Mouse (Mus musculus) spleen, postnatal 14 days (tissue): ENCODE measurements around the gene Fah.

Experiments used
- DNase-seq, 2 experiments: peaks; one replicate each; pipeline ENCODE4 v3.0.0; 2021 to 2022; ENCODE audit warnings: low spot score in 2 of 2

The Fah gene

GRCm38 (mm10) chr7:84606293-84606749 lies at the start of gene Fah:
Gene Fah, minus strand, starts transcription at chr7:84606722.
- no peak for DNase-seq

GRCm38 (mm10) chr7:84652740-84653139 lies 46.2 kb upstream of the Fah start:
- DNase-seq, result no peak

- no peak for DNase-seq
These were observed 45.4 kb upstream of the Fah start for GRCm38 (mm10) chr7:84651987-84652321.

- peak; percentile 16 to 17 for DNase-seq
These were observed 44.9 kb upstream of the Fah start for GRCm38 (mm10) chr7:84651303-84651986.

- no peak for DNase-seq
These were observed 42.5 kb upstream of the Fah start for GRCm38 (mm10) chr7:84649016-84649415.

GRCm38 (mm10) chr7:84646256-84646655 lies 39.7 kb upstream of the Fah start:
- no peak for DNase-seq

DNA sequence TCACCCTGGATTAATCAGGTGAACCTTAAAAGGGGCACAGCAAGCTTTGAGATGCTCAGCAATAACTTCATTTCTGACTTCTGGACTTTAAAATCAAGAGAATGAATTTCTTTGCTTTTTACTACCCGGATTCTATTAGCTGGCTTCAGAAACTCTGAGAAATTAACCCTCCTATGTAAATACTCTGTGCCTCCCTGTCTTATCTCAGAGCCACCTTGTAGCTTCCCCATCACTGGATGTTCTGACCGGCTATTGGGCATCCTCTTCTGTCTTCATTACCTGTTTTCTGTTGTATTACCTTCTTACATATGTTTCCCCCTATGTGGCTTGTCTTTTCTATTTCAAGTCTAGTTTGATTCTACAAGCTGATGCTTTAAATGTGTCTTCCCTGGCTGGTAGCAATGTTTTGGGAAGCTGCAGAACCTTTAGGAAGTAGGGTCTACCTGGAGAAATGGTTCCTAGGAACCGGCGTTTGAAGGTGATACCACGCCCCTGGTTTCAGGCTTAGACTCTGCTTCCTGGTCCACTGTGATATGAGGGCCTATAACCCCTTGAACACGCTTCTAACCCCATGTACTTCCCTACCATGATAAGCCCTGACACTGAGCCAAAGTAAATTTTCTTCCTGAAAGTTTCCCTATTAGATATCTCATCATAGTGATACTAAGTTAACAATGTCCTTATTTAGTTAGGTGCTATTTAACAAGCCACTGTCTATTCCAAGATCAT lies 36.9 kb upstream of the Fah start:
- DNase-seq, result no peak

DNA sequence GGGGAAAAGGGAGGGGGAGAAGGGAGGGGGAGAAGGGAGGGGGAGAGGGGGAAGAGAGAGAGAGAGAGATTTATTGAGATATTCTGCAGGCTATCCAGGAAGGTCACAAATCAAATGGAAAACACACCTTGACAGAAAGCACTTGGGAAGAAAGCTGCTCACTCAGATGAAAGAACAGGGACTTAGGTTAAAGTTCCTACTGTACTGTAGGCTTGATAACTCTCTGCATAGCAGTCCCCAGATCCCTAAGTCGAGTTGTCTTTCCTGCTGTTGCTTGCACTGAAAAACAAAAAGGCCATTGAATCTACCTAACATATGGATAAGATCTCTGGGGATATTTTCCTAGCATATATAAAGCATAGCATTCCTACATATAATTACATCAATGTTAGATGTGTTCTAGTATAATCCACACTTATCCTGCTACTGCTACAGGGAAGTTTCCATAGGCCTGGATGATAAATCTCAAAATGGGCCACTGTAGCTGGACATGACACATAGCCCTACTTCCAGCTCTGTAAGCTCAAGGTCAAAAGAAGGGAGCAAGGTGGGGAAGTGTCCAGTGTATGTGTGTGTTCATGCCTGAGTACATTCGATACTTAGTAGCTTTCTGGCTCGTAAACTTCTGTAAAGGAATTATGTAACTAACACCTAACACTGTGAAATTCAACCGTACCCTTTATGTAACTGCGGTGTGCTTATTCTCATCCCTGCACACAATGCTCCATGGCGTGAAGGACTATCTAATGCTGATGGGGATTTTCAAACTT lies 35.8 kb upstream of the Fah start:
- DNase-seq, result no peak

DNA sequence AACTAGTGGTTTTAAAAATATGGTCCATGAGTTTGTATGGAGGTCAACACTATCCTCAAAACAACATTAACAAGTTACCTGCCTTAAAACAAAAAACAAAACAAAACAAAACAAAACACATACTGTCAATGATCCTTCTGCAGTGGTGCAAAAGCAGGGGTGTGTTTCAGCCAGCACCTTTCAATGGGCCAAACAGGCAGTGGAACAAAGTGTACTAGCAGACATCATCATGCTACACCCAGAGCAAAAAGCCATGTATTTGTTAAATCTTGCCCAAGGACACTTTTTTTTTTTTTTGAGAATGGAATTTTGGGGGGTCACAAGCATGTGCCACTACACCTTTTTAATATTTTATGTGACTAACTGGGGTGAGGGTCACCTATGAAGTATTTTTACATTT lies 30.4 kb upstream of the Fah start:
- no peak for DNase-seq

- no peak for DNase-seq
These were observed 25.4 kb upstream of the Fah start for GRCm38 (mm10) chr7:84631878-84632277.

- DNase-seq, result no peak
These were observed 17.2 kb upstream of the Fah start for GRCm38 (mm10) chr7:84623718-84624117.

GRCm38 (mm10) chr7:84620956-84621355 lies 14.4 kb upstream of the Fah start:
- DNase-seq, result no peak

GRCm38 (mm10) chr7:84618951-84619350 lies 12.4 kb upstream of the Fah start:
- DNase-seq, result no peak

GRCm38 (mm10) chr7:84612445-84612844 lies 5.9 kb upstream of the Fah start:
- no peak for DNase-seq

GRCm38 (mm10) chr7:84611609-84612008 lies 5.1 kb upstream of the Fah start:
- DNase-seq, result no peak

DNA sequence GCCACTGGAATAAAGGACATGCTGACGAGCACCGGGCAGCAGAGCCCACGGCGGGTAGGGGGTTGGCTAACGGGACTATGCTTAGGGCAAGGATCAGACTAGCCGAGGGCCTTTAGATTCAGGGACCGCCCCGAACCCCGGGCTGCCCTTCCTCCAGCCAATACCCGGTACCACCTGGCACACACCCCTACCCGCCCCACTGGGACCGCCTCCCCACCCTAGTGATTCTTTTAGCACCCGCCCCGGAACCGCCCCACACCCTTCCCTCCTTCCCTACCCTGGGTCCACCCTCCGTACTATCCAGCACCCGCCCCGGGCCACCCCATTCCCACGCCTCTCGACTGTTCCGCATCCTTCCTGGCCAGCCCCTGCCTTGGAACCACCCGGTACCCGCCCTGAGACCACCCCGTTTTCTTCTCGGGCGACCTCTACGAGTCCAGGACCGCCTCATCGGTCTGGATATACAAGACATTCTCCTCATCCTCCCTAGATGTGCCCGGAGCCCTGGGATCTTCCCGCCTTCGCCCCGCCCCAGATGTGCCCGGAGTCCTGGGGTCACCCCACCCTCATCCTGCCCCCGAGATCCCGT lies 724 bp downstream of the Fah start:
- DNase-seq, result peak; percentile 42 to 49

- DNase-seq, result no peak
These were observed 1.4 kb downstream of the Fah start for GRCm38 (mm10) chr7:84605033-84605687.

DNA sequence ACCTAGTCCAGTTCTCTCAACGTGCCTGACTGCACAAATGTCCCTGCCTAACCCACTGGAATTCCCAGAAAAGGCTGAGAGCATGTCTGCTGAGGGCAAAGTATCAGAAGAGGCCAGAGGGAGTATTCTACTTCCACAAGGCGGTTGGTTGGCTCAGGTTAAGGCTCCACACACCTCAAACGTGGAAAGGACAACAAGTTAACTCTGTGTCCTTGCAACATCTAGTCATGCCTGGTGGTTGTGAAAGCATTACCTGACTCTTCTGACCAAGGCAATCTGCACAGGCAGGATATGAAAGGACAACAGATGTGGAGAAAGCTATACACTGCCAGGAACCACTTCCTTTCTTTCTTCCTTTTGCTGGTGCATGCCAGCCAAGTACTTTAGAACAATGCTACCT lies 2.0 kb downstream of the Fah start:
- DNase-seq, result no peak

DNA sequence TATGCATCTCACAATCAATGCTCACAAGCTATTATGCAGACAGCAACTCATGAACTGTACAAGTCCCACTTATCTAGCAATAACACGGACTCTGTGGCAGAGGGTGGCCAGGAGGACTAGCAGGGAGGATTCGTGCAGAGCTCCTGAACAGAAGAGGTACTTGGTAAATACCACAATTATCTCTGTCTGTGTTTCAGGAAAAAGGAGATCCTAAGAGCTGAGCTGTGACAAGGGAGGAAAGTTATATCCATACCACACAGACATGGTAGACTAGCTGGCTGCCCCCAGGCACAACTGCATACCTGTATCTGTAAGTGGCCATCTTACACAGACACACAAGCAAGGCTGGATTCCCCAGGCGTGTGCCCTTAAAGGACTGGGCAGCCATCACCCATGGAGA lies 5.2 kb downstream of the Fah start:
- no peak for DNase-seq

DNA sequence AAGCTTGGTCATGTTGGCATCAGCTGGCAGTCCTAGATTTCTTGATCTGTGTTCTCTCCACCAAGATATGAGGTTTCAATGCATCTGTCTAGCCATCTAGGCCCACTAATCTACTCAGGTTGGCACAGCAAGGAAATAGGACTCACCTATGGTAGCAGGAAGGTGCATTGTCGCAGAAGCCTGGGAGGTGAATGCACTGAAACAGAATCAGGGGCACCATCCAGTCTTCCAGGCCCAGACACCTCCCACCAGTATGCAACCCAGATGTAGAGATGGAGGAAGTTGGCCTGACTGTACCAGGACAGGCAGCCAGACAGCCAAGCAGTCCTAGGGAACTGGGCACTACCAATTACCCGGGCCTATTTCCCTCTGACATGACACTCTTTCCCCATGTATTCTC lies 5.9 kb downstream of the Fah start:
- DNase-seq, result no peak

DNA sequence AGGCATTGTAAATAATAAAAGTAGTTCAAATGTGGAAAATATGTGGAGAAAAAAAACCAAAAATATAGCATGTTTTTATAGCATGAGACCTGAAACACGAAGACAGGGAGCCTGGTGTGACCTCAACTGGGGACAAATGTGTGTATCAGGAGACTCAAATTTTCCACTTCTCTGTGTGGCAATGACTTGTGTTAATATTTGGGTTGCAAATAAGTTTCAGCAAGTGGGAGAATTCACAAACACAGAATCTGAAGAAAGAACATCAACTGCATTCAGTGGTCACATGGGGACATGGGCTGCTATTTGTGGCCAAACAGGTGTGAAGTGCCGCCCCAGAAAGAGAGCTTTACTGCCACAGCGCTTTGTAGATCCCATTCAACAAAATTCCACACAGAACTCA lies 9.9 kb downstream of the Fah start:
- DNase-seq, result no peak

DNA sequence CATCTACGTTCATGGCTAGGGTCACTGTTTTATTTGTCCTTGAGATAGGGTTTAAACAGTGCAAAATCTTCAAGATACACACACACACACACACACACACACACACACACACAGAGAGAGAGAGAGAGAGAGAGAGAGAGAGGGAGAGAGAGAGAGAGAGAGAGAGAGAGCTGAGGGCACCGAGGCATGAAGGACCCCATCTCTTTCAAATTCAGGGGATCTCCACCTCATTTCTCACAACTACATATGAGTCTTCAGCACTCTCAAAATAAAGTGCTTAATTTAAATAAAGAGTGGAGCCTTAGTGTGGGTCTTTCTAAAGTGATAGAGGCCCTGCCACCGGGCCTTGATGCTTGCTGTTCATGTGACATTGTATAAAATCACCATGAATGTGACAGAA lies 10.5 kb downstream of the Fah start:
- DNase-seq, result no peak
